10 mouse cellular contexts compared by ENCODE assay signal in genomic region chr14:120289065-120289464, GRCm38 (mm10). TPM values are rescaled to one million over a fixed set of nuclear protein-coding genes. Genes with fewer than 3 reads are reported as not detected.
DNase-seq lines count a peak whose midpoint lies in the region; ATAC-seq and TF ChIP-seq lines count a peak whose summit lies in the region.
"Had no signal": no experiment of that assay in that cellular context is flagged by ENCODE, and none has a peak within 500 bp of the region (broad histone marks: within the 10 kb centered on the region; RNA-seq: fewer than 3 reads in every experiment).

No protein-coding gene starts in this region.

- peaks cover 13% of the 10 kb centered on the region for H3K4me1 ChIP-seq in embryonic facial prominence, embryonic 11.5 days (ENCODE audit: control insufficient read depth, insufficient read depth, low read length)
- peaks cover 95% of the 10 kb centered on the region for H3K4me1 ChIP-seq in heart, embryonic 13.5 days
- H3K4me1 ChIP-seq in limb, embryonic 11.5 days (ENCODE audit: control insufficient read depth, insufficient read depth, low read length): peaks cover 31% of the 10 kb centered on the region
- H3K4me1 ChIP-seq in midbrain, embryonic 16.5 days (ENCODE audit: control insufficient read depth, insufficient read depth, low read length): peaks cover 10% of the 10 kb centered on the region

- no peaks in the 10 kb centered on the region for H3K27me3 ChIP-seq in embryonic facial prominence, embryonic 11.5 days (ENCODE audit: control insufficient read depth, insufficient read depth, low read length)
- no peaks in the 10 kb centered on the region for H3K27me3 ChIP-seq in heart, embryonic 13.5 days (replicated peaks)
- H3K27me3 ChIP-seq in limb, embryonic 11.5 days (ENCODE audit: control insufficient read depth, insufficient read depth, low read length): no peaks in the 10 kb centered on the region
- no peaks in the 10 kb centered on the region for H3K27me3 ChIP-seq in midbrain, embryonic 16.5 days (ENCODE audit: control insufficient read depth, insufficient read depth, low read depth, low read length)

- H3K36me3 ChIP-seq in embryonic facial prominence, embryonic 11.5 days (replicated peaks; ENCODE audit: control insufficient read depth, insufficient read depth, low read depth, low read length): no peaks in the 10 kb centered on the region
- peaks cover 21% of the 10 kb centered on the region for H3K36me3 ChIP-seq in heart, embryonic 13.5 days
- no peaks in the 10 kb centered on the region for H3K36me3 ChIP-seq in limb, embryonic 11.5 days (ENCODE audit: control insufficient read depth, insufficient read depth, low read length)
- H3K36me3 ChIP-seq in midbrain, embryonic 16.5 days (ENCODE audit: control insufficient read depth, insufficient read depth, low read length): no peaks in the 10 kb centered on the region

- 53% methylated on average over 9 of the region's 9 CpGs for WGBS in embryonic facial prominence, embryonic 11.5 days
- WGBS in heart, embryonic 13.5 days: 16% methylated on average over 9 of the region's 9 CpGs
- 63% methylated on average over 9 of the region's 9 CpGs for WGBS in limb, embryonic 11.5 days
- 88% methylated on average over 9 of the region's 9 CpGs for WGBS in midbrain, embryonic 16.5 days

- H3K4me2 ChIP-seq in embryonic facial prominence, embryonic 11.5 days (ENCODE audit: low read depth, low read length): no peak overlapping the region
- H3K4me2 ChIP-seq in heart, embryonic 13.5 days: peak overlapping the region; percentile 25
- no peak overlapping the region for H3K4me2 ChIP-seq in limb, embryonic 11.5 days (ENCODE audit: low read depth, severe bottlenecking)
- no peak overlapping the region for H3K4me2 ChIP-seq in midbrain, embryonic 16.5 days (ENCODE audit: low read length)

- H3K9ac ChIP-seq in embryonic facial prominence, embryonic 11.5 days (replicated peaks; ENCODE audit: low read length): no peak overlapping the region
- H3K9ac ChIP-seq in heart, embryonic 13.5 days: peak overlapping the region; percentile 72
- no peak overlapping the region for H3K9ac ChIP-seq in limb, embryonic 11.5 days (ENCODE audit: low read length)
- H3K9ac ChIP-seq in midbrain, embryonic 16.5 days (ENCODE audit: low read depth, low read length): no peak overlapping the region
- H3K9ac ChIP-seq: forebrain, postnatal 0 days had no signal

- no peak for DNase-seq in layer of hippocampus, adult 2 months (ENCODE audit: low spot score in 2 of 2)
- DNase-seq in layer of hippocampus, adult 9-11 months: no peak
- DNase-seq in embryonic facial prominence, embryonic 11.5 days (ENCODE audit: low spot score): peak; percentile 55
- DNase-seq in limb, embryonic 11.5 days (ENCODE audit: low spot score): no peak
- no peak for DNase-seq in layer of hippocampus, adult 11-12 months (ENCODE audit: low spot score)
- DNase-seq: forebrain, postnatal 0 days had no signal

- no peak for ATAC-seq in embryonic facial prominence, embryonic 11.5 days (replicated peaks; ENCODE audit: insufficient number of reproducible peaks, low FRiP score, low TSS enrichment, low read depth)
- no peak for ATAC-seq in heart, embryonic 13.5 days (ENCODE audit: extremely low read depth, insufficient number of reproducible peaks, low FRiP score, low TSS enrichment)
- ATAC-seq in limb, embryonic 11.5 days (ENCODE audit: insufficient number of reproducible peaks, low FRiP score, low TSS enrichment, low read depth): no peak
- ATAC-seq in erythroblast, adult 5-6 weeks (replicated peaks; ENCODE audit: low FRiP score, poor library complexity, severe bottlenecking): no peak
- no peak for ATAC-seq in midbrain, embryonic 16.5 days
- ATAC-seq: forebrain, postnatal 0 days had no signal

- no peaks in the 10 kb centered on the region for H3K9me3 ChIP-seq in embryonic facial prominence, embryonic 11.5 days (replicated peaks; ENCODE audit: control insufficient read depth, low read length)
- H3K9me3 ChIP-seq in heart, embryonic 13.5 days: no peaks in the 10 kb centered on the region
- no peaks in the 10 kb centered on the region for H3K9me3 ChIP-seq in limb, embryonic 11.5 days (ENCODE audit: control insufficient read depth, low read length)
- no peaks in the 10 kb centered on the region for H3K9me3 ChIP-seq in midbrain, embryonic 16.5 days (replicated peaks; ENCODE audit: control insufficient read depth, low read length, poor library complexity, severe bottlenecking)
- H3K9me3 ChIP-seq: midbrain, embryonic 10.5 days had no signal

- TF ChIP-seq CTCF in layer of hippocampus, adult 2 months (conservative IDR thresholded peaks at IDR 0.05): no peak

- peak overlapping the region; percentile 6; the same call in 1 of the 2 replicates for H3K4me3 ChIP-seq in layer of hippocampus, adult 2 months
- H3K4me3 ChIP-seq in embryonic facial prominence, embryonic 11.5 days (ENCODE audit: low read depth, low read length): no peak overlapping the region
- H3K4me3 ChIP-seq in heart, embryonic 13.5 days: no peak overlapping the region
- no peak overlapping the region for H3K4me3 ChIP-seq in limb, embryonic 11.5 days (ENCODE audit: low read depth, low read length)
- no peak overlapping the region for H3K4me3 ChIP-seq in midbrain, embryonic 16.5 days (ENCODE audit: low read depth, low read length)
- H3K4me3 ChIP-seq: midbrain, embryonic 10.5 days had no signal

- peak overlapping the region; percentile 86 for H3K27ac ChIP-seq in layer of hippocampus, adult 2 months
- H3K27ac ChIP-seq in embryonic facial prominence, embryonic 11.5 days (replicated peaks; ENCODE audit: low read depth, low read length): peak overlapping the region; percentile 72; the same call in 1 of the 2 replicates
- peak overlapping the region; percentile 92 for H3K27ac ChIP-seq in heart, embryonic 13.5 days (replicated peaks)
- H3K27ac ChIP-seq in limb, embryonic 11.5 days (replicated peaks; ENCODE audit: low read depth, low read length): peak overlapping the region; percentile 37; the same call in 1 of the 2 replicates
- no peak overlapping the region for H3K27ac ChIP-seq in midbrain, embryonic 16.5 days (ENCODE audit: low read length)
- H3K27ac ChIP-seq: midbrain, embryonic 10.5 days had no signal

RNA-seq across cellular contexts. Expression of gene Mbnl2, which starts 13.6 kb away (rescaled TPM):
- 100 to 1,000 TPM; 244 to 250 TPM for total RNA-seq in layer of hippocampus, adult 2 months (2021)
- 74.3 and 76.0 TPM in 2 replicates for polyA plus RNA-seq in embryonic facial prominence, embryonic 11.5 days (2014; fragmentation: Nextera tagmentation; extraction: Ambion mirVana)
- 88.9 and 92.5 TPM in 2 replicates for polyA plus RNA-seq in heart, embryonic 13.5 days (2015; fragmentation: Nextera tagmentation; extraction: Ambion mirVana)
- 62.1 and 64.9 TPM in 2 replicates for polyA plus RNA-seq in limb, embryonic 11.5 days (2014; fragmentation: Nextera tagmentation; extraction: Ambion mirVana)
- 36.8 and 45.3 TPM in 2 replicates for total RNA-seq in erythroblast, adult 5-6 weeks (2015; ENCODE audit: low replicate concordance)
- total RNA-seq in erythroblast, adult 5-6 weeks (2017; ENCODE audit: low replicate concordance): 30.1 and 44.6 TPM in 2 replicates
- polyA plus RNA-seq in midbrain, embryonic 16.5 days (2015; fragmentation: Nextera tagmentation; extraction: Ambion mirVana): 21.8 and 23.6 TPM in 2 replicates
